Mouse (Mus musculus) midbrain, embryonic 16.5 days (tissue): ENCODE measurements around the gene Olfr457. TPM values are rescaled to one million over a fixed set of nuclear protein-coding genes. Genes with fewer than 3 reads are reported as not detected.

Source experiments
- ATAC-seq: fragments of 200-750 bp; cut with Nextera tagmentation; 2 replicates; pipeline ENCODE4 v1.8.0; 2017; ENCODE audit warnings: moderate TSS enrichment
- H3K27ac ChIP-seq: fragments of 300-500 bp; sonication (generic); 2 replicates; pipeline ENCODE4 v1.5.1; 2014; ENCODE audit warnings: mild to moderate bottlenecking, low read length, mixed read lengths
- H3K27me3 ChIP-seq: fragments of 300-500 bp; sonication (generic); 2 replicates; pipeline ENCODE4 v1.6.1; 2014; ENCODE audit warnings: low read depth, low read length, mixed read lengths; ENCODE audit not compliant: control insufficient read depth, insufficient read depth
- H3K36me3 ChIP-seq: fragments of 300-500 bp; sonication (generic); 2 replicates; pipeline ENCODE4 v1.6.1; 2014; ENCODE audit warnings: mild to moderate bottlenecking, low read length, moderate library complexity, mixed read lengths; ENCODE audit not compliant: control insufficient read depth, insufficient read depth
- H3K4me1 ChIP-seq: fragments of 300-500 bp; sonication (generic); 2 replicates; pipeline ENCODE4 v1.6.1; 2014; ENCODE audit warnings: mild to moderate bottlenecking, low read length, mixed read lengths; ENCODE audit not compliant: control insufficient read depth, insufficient read depth
- H3K4me2 ChIP-seq: fragments of 300-500 bp; sonication (generic); 2 replicates; pipeline ENCODE4 v1.6.1; 2014; ENCODE audit warnings: mild to moderate bottlenecking, low read length, mixed read lengths
- H3K4me3 ChIP-seq: fragments of 300-500 bp; sonication (generic); 2 replicates; pipeline ENCODE4 v1.5.1; 2014; ENCODE audit warnings: low read depth, mild to moderate bottlenecking, low read length, moderate library complexity, mixed read lengths
- H3K9ac ChIP-seq: fragments of 300-500 bp; sonication (generic); 2 replicates; pipeline ENCODE4 v1.6.1; 2014; ENCODE audit warnings: low read depth, low read length, mixed read lengths
- H3K9me3 ChIP-seq: fragments of 300-500 bp; sonication (generic); replicated peaks from 2 replicates; pipeline ENCODE4 v1.6.1; 2014; ENCODE audit warnings: mild to moderate bottlenecking, low read length, mixed read lengths; ENCODE audit not compliant: control insufficient read depth, poor library complexity, severe bottlenecking
- WGBS: fragments of 180-500 bp; shearing (Covaris S2); extraction: QIAGEN DNeasy Blood & Tissue Kit; methylation state at CpG from one replicate; pipeline ENCODE4 v1.1.7; 2014; 5-methylcytosine and 5-hydroxymethylcytosine counted together
- polyA plus RNA-seq: library from polyadenylated mRNA; unstranded; fragments of >200 nt; fragmentation: Nextera tagmentation; extraction: Ambion mirVana; gene quantifications from 2 replicates; pipeline ENCODE4 v1.2.1, GENCODE M21; 2015

The Olfr457 gene
- polyA plus RNA-seq, 1 experiment from 2014 or later = not detected

GRCm38 (mm10) chr6:42421439-42421838 is 54.7 kb downstream of the Olfr457 start:
- Histone ChIP-seq H3K27me3 (no peaks in the 10 kb centered on the region), H3K4me2 (no peak overlapping the region), H3K4me3 (no peak overlapping the region), H3K9ac (no peak overlapping the region), H3K27ac (no peak overlapping the region), H3K36me3 (no peaks in the 10 kb centered on the region), H3K4me1 (no peaks in the 10 kb centered on the region), H3K9me3 (no peaks in the 10 kb centered on the region)
- no peak for ATAC-seq
- 80% methylated on average over 2 of the region's 2 CpGs for WGBS

GRCm38 (mm10) chr6:42419443-42419842 is 56.7 kb downstream of the Olfr457 start:
- no peak overlapping the region for H3K9ac ChIP-seq
- H3K4me3 ChIP-seq = no peak overlapping the region
- no peaks in the 10 kb centered on the region for H3K4me1 ChIP-seq
- no peak overlapping the region for H3K27ac ChIP-seq
- ATAC-seq = no peak
- no peaks in the 10 kb centered on the region for H3K27me3 ChIP-seq
- H3K36me3 ChIP-seq = no peaks in the 10 kb centered on the region
- WGBS = 94% methylated on average over 2 of the region's 2 CpGs
- H3K4me2 ChIP-seq = no peak overlapping the region
- no peaks in the 10 kb centered on the region for H3K9me3 ChIP-seq

Other genes with a start within 250 kb of the Olfr457 start
- gene Gstk1, start 230.4 kb downstream of the Olfr457 start, polyA plus RNA-seq = 8.5 and 9.9 TPM in 2 replicates
- gene Tmem139, start 214.4 kb downstream of the Olfr457 start, polyA plus RNA-seq = not detected in 2 replicates
- 36.3 and 40.5 TPM in 2 replicates for gene Casp2, start 211.3 kb downstream of the Olfr457 start, polyA plus RNA-seq
- gene Clcn1, start 189.7 kb downstream of the Olfr457 start, polyA plus RNA-seq = 1.3 and 1.5 TPM in 2 replicates
- gene Fam131b, start 151.7 kb downstream of the Olfr457 start, polyA plus RNA-seq = 7.8 and 8.4 TPM in 2 replicates
- 55.1 and 56.5 TPM in 2 replicates for gene Zyx, start 126.7 kb downstream of the Olfr457 start, polyA plus RNA-seq
- gene Epha1, start 103.1 kb downstream of the Olfr457 start, polyA plus RNA-seq = 0.47 and 0.94 TPM in 2 replicates
- not detected in 2 replicates for gene Tas2r143, start 76.1 kb downstream of the Olfr457 start, polyA plus RNA-seq
- gene Tas2r135, start 70.9 kb downstream of the Olfr457 start, polyA plus RNA-seq = not detected in 2 replicates
- gene Tas2r126, start 41.8 kb downstream of the Olfr457 start, polyA plus RNA-seq = not detected in 2 replicates
- not detected in 2 replicates for gene Olfr458, start 11.1 kb downstream of the Olfr457 start, polyA plus RNA-seq
- gene Olfr456, start 10.9 kb upstream of the Olfr457 start, polyA plus RNA-seq = not detected in 2 replicates
- not detected in 2 replicates for gene Olfr455, start 71.3 kb upstream of the Olfr457 start, polyA plus RNA-seq
- not detected in 2 replicates for gene Tcaf3, start 121.4 kb upstream of the Olfr457 start, polyA plus RNA-seq
- 1.8 and 2.2 TPM in 2 replicates for gene Tcaf2, start 168.9 kb upstream of the Olfr457 start, polyA plus RNA-seq
- 233 and 247 TPM in 2 replicates for gene Tcaf1, start 233.8 kb upstream of the Olfr457 start, polyA plus RNA-seq